Mouse (Mus musculus): ENCODE measurements around the gene Tex36.
A peak's percentile ranks its signal among the peaks of the same experiment; 100 is the strongest.

The Tex36 gene

GRCm38 (mm10) chr7:133602058-133602457, at the start of gene Tex36:
Gene Tex36 (minus strand): TSS chr7:133602158.
- DNase-seq (ENCODE audit: low read depth, low spot score): no peak

GRCm38 (mm10) chr7:133645716-133646115, 43.8 kb upstream of the Tex36 start:
- no peak for DNase-seq (ENCODE audit: low read depth, low spot score)

- DNase-seq (ENCODE audit: low read depth, low spot score): no peak
These were observed 36.9 kb upstream of the Tex36 start for GRCm38 (mm10) chr7:133638821-133639220.

- no peak for DNase-seq (ENCODE audit: low read depth, low spot score)
These were observed 36.3 kb upstream of the Tex36 start for GRCm38 (mm10) chr7:133638306-133638705.

DNA sequence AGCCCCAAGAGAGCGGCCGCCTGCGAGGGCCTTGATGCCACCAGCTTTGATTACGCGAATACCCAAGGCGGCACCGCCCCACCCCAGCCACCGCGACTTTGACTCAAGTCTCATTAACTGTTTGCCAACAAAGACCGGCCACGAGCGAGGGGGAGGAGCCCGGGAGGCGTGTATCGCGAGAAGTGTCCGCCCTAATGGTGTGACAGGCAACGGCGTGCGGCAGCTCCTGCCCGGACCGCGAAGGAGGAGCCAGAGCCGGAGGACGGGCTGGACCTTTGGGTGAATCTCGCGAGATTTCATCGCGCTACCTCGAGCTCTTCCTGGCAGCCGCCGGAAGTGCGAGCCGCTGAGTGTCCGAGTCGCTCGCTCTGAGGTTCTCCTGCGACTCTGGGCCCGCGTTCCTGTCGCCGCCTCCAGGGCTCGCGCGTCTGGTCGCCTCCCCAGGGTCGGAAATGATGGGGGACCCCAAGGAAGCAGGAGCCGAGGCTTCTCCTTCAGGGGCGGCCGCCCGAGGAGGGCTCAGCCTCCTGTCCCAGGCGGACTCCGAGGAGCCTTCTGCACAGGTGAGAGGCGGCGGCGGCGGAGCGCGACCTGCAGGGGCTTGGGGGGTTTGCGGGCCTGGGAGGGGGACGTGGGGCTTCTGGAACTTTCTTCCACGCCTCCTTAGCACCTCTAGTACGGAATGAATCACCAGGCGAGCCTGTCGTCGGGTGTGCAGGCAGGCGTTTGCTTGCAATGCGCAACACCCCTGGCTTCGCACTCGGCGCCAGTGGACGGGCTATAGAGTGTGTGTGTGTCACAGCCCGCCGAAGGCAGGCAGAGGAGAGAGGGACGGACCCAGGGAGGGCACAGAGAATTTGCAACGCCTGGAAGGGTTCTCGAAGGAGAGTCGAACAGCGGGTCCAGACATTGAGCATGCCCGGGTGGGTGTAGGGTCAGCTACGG, 35.7 kb upstream of the Tex36 start, which contains the start of gene Edrf1:
Gene Edrf1, plus strand, starts transcription at position 183 of the 945 bp plus-strand sequence.
- DNase-seq (ENCODE audit: low read depth, low spot score): peak; percentile 99

DNA sequence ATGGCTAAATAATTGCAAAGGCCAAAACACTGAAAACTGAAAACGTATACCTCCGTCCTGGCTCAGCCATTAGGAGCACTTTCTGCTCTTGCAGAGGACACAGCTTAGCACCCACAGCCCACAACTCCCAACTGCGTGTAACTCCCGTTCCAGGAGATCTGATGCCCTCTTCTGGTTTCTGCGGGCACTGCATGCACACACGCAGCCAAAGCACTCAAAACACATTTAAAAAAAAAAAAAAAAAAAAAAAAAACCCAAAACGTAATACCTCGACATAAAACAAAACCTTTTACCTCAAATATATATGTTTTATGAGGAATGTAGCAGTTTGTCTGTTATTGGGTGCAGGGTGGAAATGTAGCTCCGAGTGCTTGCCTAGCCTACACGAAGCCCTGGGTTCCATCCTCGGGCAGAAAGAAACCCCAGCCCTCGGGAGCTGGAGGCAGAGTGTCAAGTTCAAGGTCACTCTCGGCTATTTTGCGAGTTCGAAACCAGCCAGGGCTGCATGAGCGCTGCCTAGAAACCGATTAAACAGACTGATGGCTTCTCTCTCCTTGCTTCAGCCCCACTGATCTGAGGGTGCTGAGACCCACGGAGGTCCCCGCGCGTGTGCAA, 34.9 kb upstream of the Tex36 start:
- DNase-seq (ENCODE audit: low read depth, low spot score): peak; percentile 80

- DNase-seq (ENCODE audit: low read depth, low spot score): peak; percentile 35
These were observed 33.1 kb upstream of the Tex36 start for GRCm38 (mm10) chr7:133634932-133635650.

DNA sequence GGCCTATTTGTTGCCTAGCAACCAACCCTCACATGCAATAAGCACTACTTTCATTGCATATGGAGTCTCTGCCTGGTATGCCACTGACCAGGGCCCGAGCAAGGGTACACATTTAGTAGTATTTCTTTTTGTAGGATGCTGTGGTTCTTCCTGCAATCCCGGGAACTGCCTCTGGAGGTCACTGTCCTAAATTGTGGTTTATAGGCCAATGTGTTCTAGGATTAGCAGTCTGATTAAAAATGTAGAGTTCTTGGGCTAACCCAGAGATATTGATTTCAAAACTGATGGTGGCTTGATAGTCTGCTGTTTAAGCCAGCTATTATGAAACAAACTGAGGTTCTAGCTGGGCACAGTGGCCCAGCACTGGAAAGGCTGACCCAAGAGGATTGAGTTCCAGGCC, 30.5 kb upstream of the Tex36 start:
- DNase-seq (ENCODE audit: low read depth, low spot score): peak; percentile 22

DNA sequence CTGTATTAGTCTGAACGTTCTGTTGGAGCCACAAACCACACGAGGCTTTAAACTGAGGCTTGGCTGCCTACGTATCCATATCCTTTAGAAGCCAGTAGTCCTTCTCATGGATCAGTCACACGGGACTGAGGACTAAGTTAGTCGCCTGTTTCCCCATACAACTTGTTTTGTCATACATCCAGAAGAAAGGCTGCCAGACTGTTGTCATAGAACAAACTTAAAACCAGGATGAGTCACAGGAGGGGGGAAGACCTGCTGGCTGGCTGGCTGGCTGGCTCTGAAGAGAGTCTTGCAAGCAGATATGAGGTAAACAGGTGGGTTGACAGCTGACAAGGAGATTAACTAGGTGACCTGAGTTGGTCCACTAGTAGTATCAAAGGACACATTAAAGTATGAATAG, 28.9 kb upstream of the Tex36 start:
- DNase-seq (ENCODE audit: low read depth, low spot score): no peak

DNA sequence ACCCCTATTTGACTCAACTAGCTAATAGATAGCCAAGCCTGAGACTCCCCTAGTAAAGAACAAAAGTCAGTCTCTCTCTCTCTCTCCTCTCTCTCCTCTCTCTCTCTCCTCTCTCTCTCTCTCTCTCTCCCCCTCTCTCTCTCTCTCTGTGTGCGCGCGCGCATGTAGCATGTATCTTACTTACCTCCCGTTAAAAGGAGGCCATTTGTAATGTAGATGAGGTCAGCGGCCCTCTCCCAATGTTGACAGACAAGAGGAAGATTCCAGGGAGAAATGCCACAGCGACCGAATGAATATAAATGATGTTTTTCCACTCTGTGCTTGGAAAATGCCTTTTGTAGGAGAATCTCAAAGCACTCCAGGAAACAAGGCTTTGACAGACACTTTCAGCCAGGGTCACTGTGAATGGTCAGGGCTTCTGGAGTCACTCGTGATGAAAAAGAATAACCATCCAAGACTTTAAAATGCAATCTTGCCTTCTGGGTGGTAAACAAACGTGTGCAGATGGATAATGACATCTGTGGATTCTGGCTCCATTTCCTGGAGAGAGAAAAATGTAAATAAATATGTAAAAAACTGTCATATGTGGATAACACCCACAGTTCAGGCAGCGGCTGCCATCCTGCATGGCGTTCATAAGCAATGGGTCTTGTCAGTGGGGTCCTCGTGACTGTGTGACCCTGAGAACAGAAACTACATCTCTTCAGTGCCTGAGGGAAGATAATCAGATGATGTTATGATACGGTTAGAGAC, 25.4 kb upstream of the Tex36 start:
- DNase-seq (ENCODE audit: low read depth, low spot score): no peak

DNA sequence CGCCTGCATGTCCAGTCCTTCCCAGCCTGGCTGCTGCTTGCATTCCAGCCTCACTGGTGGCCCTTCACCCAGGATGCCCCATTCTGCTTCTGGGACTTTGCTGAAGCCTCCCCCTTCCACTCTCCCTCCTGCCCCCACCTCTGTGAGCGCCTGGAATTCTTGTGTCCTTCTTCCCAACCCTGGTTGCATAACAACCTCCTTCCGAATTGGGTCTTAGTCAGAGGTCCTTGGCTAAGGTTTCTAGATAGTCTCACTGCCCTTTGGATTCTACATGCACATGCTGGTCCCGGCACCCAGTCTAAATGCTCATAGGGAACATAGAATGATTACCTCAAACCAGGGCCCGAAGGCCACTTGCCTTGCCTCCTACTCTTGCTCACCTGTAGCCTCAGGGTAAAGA, 21.3 kb upstream of the Tex36 start:
- no peak for DNase-seq (ENCODE audit: low read depth, low spot score)

DNA sequence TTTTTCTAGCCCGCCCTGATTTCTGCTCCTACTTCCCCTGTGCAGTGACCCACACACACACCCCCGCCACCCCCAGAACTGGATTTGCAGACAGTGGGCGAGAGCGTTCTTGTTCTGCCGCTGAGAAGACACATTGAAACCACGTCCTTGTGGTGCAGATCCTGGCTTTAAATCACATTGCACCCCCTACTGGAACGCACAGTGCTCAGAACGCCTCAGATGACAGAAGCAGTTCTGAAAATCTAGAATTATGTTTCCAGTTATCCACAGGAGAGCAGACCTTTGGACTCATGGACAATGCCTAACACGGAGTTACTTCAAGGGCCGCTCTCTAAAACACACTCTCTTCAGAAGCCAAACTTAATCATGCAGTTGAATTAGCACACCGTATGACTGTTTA, 18.8 kb upstream of the Tex36 start:
- no peak for DNase-seq (ENCODE audit: low read depth, low spot score)

- no peak for DNase-seq (ENCODE audit: low read depth, low spot score)
These were observed 11.0 kb upstream of the Tex36 start for GRCm38 (mm10) chr7:133612981-133613380.

- DNase-seq (ENCODE audit: low read depth, low spot score): no peak
These were observed 7.6 kb upstream of the Tex36 start for GRCm38 (mm10) chr7:133609585-133609984.

DNA sequence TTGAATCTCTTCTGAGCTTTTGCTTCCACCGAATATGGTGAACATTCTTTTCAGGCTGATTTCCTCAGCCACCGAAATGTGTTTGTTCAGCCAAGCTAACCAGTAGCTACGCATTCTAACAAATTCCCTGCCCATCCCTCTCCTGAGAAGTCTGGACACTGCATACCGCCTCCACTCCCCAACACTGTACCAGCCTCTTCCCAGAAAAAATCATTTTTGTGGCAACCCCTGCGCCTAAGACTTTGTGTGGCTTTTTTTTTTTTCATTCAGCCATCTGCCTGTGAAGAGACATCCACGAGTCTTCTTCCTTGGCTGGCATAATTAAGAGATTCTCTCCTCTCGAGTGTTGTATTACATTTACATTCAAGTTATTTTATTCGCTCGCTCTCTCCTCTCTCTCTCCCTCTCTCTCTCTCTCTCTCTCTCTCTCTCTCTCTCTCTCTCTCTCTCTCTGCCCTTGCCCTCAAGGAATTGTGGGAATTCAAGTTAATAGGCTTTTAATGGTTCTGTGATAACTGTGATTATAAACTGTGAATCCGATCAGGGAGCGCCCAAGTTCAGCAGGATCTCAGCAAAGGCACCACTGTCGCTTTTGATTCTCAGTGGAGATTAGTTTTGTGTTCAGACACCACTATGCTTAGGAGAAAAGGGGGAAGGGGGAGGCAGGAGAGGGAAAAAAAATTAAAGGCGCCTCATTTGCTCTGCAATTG, 6.8 kb upstream of the Tex36 start:
- no peak for DNase-seq (ENCODE audit: low read depth, low spot score)

- DNase-seq (ENCODE audit: low read depth, low spot score): no peak
These were observed 6.1 kb upstream of the Tex36 start for GRCm38 (mm10) chr7:133607883-133608575.

DNA sequence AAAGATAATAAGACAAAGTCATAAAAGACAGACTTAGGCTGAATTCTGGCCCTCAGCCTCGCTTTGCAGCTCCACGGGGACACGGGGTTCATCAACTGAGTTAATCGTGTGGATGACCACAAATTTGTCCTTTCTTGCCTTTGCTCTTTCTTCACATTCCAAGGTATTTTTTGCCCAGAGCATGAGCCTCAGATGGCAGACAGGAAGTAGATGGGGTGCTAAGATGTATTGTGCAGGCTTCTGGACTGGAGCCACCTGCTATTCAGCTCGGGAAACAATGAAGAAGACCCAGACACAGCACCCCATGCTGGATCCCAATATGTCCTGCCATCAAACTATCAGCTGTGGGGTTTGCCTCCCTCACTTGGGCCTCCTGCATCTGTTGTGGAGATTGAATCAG, 5.4 kb upstream of the Tex36 start:
- DNase-seq (ENCODE audit: low read depth, low spot score): no peak

DNA sequence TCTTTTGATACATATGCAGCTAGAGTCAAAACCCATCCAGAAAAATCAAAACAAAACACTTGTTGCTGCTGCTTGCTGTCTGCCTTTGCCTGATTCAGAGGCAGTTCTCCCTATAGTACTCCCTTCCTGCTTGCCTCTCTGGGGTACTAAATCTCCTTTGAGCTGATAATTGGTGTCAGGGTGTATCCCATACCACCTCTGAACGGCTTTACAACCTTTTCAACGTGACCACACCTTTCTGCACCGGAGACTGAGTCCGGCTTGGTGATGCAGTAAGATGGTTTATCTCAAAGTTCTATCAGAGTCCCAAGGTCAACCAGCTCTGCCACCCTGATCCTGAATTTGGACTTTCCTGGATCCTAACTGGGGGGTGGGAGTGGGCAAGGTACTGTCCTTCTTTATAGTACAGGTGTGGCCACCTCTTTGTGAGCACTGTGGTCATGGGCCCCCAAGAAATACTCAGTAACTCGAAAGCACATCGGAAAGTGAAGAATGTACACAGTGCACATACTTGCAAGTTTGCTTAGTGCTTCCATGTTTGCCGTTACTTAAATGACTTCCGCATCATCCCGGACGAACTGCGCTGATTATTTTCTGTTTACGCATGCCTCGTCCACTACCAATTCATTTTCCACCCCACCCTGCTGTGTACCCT, 2.6 kb upstream of the Tex36 start:
- no peak for DNase-seq (ENCODE audit: low read depth, low spot score)

DNA sequence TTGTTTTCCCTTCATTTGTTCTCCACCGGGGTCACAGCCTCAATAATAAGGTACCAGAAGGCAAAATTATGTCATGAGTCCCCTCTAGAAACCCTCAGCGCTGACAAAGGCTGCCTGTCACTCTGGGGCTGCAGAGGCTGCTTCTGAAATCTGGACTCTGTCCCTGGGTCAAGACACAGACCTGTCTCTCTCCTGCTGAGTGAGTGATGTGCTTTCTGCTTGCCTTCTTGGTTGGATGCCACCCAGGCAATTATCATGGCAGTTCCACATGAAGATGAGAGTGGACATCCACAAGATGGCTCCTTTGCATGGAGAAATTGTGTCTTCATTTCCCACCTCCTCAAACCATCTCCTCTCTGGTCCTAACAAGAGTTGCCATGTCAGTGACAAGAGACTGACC, 1.2 kb upstream of the Tex36 start:
- no peak for DNase-seq (ENCODE audit: low read depth, low spot score)

DNA sequence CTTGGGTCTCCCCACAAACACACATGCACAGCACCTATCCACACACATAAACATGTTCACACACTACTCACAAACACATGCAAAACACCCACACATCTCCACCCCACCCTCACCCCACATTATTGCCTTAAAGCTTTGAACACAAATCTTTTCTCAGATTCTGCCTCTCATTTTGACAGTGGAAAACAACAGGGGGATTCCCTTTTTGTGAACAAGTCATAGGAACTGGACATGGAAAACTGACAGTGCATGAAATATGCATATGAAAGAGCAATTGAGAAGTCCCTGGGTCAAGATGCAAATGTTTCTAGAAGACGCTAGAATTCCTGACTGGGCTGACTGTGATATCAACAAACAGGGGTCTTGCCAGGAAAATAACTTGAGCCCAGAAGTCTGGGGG, 1.4 kb downstream of the Tex36 start:
- no peak for DNase-seq (ENCODE audit: low read depth, low spot score)

All from embryo, embryonic 11.5 days (tissue).